Mouse (Mus musculus): ENCODE measurements around the gene Dact2. TPM values are rescaled to one million over a fixed set of nuclear protein-coding genes. Genes with fewer than 3 reads are reported as not detected.

Dact2 gene
- polyA plus RNA-seq, 1 experiment from 2014 or later: 7.8 TPM

DNA sequence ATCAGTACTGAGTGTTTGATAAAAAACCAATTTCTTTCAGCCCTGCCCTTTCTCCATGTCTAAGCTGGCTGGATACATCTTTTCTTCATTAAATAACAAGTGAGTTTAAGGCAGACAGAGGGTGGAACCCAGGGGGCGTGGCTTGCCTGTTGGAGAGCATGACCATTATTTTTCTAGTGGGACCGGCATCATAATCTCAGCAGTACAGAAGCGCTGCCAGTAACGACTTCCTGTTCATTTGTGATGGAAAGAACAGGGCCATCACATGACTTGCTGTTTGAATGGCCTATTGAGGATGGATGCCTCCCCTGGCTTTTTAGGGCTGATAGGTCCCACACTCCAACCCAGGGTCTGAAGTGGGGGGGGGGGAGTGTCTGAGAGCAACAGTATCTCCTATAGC lies 4.5 kb downstream of the Dact2 start:
- TF ChIP-seq CTCF (IDR thresholded peaks at IDR 0.05; ENCODE audit: low read depth): no peak
- 0 out of 2 replicates have a peak, but pooled peaks cover 7% of the 10 kb centered on the region for H3K4me1 ChIP-seq (replicated peaks; ENCODE audit: control insufficient read depth, insufficient read depth, low read length)
- H3K27ac ChIP-seq (ENCODE audit: low read depth, low read length): no peak overlapping the region
- no peak overlapping the region for H3K4me2 ChIP-seq (replicated peaks; ENCODE audit: low read depth)
- peaks cover 7% of the 10 kb centered on the region; the same call in 1 of the 2 replicates for H3K27me3 ChIP-seq (replicated peaks; ENCODE audit: control insufficient read depth, insufficient read depth, low read length)
- H3K9ac ChIP-seq (ENCODE audit: low read depth, low read length): no peak overlapping the region
- peaks cover 32% of the 10 kb centered on the region; the same call in 1 of the 2 replicates for H3K36me3 ChIP-seq (ENCODE audit: control insufficient read depth, insufficient read depth)
- H3K9me3 ChIP-seq (ENCODE audit: control insufficient read depth): no peaks in the 10 kb centered on the region
- ATAC-seq: no peak
- 17% methylated on average over 4 of the region's 4 CpGs for WGBS
- no peak overlapping the region for H3K4me3 ChIP-seq (ENCODE audit: low read depth, low read length)

DNA sequence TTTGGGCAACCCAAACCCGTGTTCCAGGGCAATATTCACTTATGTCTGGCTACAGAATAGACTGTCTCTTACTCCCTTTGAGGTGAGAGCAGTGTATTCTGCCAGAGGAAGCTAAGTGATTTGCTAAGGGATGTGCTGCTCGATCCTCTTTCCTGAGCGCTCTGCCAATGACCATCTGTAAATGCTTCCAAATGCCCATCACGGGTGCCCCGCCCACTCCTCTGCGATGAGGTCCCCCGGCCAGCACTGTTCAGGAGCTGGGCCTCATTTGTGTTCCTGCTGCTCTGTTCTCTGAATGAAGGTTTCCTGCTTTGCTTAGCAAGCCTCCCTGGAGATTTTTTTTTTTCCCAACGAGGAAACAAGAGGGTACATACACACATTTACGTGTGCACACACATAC lies 11.2 kb downstream of the Dact2 start:
- no peak for TF ChIP-seq CTCF (IDR thresholded peaks at IDR 0.05; ENCODE audit: low read depth)
- no peak overlapping the region for H3K4me2 ChIP-seq (replicated peaks; ENCODE audit: low read depth)
- no peak overlapping the region for H3K4me3 ChIP-seq (ENCODE audit: low read depth, low read length)
- H3K9ac ChIP-seq (ENCODE audit: low read depth, low read length): no peak overlapping the region
- no peak overlapping the region for H3K27ac ChIP-seq (ENCODE audit: low read depth, low read length)
- peaks cover 27% of the 10 kb centered on the region; the same call in 1 of the 2 replicates for H3K36me3 ChIP-seq (ENCODE audit: control insufficient read depth, insufficient read depth)
- WGBS: 33% methylated on average over 9 of the region's 9 CpGs
- no peaks in the 10 kb centered on the region for H3K27me3 ChIP-seq (replicated peaks; ENCODE audit: control insufficient read depth, insufficient read depth, low read length)
- ATAC-seq: no peak
- H3K4me1 ChIP-seq (replicated peaks; ENCODE audit: control insufficient read depth, insufficient read depth, low read length): no peaks in the 10 kb centered on the region
- no peaks in the 10 kb centered on the region for H3K9me3 ChIP-seq (ENCODE audit: control insufficient read depth)

DNA sequence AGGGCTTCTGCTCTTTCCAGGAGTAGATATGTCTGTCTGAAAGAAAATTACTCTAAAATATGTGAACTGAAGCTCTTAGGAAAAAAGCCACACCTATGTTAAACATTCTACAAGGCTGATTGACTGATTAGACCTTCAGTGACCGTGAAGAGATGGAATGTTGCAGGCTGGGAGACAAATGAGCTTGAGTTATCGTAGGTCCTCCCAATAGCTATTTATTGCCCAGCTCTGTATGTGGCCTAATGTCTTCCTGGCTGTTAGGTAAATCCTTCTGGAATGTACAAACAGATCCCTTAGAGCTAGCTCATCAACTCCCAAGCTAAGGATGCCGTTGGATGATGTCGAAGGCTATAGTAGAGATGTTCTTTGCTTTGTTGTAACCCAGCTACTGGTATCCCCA lies 11.7 kb downstream of the Dact2 start:
- H3K27me3 ChIP-seq (replicated peaks; ENCODE audit: control insufficient read depth, insufficient read depth, low read length): no peaks in the 10 kb centered on the region
- no peaks in the 10 kb centered on the region for H3K9me3 ChIP-seq (ENCODE audit: control insufficient read depth)
- peaks cover 22% of the 10 kb centered on the region; the same call in 1 of the 2 replicates for H3K36me3 ChIP-seq (ENCODE audit: control insufficient read depth, insufficient read depth)
- H3K27ac ChIP-seq (ENCODE audit: low read depth, low read length): no peak overlapping the region
- no peak overlapping the region for H3K4me3 ChIP-seq (ENCODE audit: low read depth, low read length)
- 28% methylated on average over 4 of the region's 4 CpGs for WGBS
- H3K9ac ChIP-seq (ENCODE audit: low read depth, low read length): no peak overlapping the region
- ATAC-seq: no peak
- H3K4me1 ChIP-seq (replicated peaks; ENCODE audit: control insufficient read depth, insufficient read depth, low read length): no peaks in the 10 kb centered on the region
- no peak overlapping the region for H3K4me2 ChIP-seq (replicated peaks; ENCODE audit: low read depth)
- no peak for TF ChIP-seq CTCF (IDR thresholded peaks at IDR 0.05; ENCODE audit: low read depth)

DNA sequence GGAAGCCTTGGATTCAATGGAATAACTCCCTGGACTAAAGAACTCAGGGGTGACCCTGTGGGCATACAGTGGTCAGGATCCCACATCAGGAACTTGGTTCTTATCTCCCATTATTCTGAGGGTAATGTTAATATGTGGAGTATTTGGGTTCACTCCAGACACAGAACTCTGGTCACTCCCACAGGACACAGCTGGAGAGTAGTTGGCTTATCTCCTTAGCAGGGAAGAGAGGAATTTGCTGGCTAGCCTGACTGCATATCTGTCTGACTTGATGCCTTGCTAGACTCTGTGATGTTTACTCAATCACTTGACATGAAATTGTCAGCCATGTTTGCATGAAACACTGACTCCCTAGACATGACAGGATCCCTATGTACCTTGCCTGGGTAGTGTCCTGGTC lies 15.6 kb downstream of the Dact2 start:
- Histone ChIP-seq H3K27ac (ENCODE audit: low read depth, low read length) (no peak overlapping the region), H3K4me3 (ENCODE audit: low read depth, low read length) (no peak overlapping the region), H3K4me1 (replicated peaks; ENCODE audit: control insufficient read depth, insufficient read depth, low read length) (no peaks in the 10 kb centered on the region), H3K27me3 (replicated peaks; ENCODE audit: control insufficient read depth, insufficient read depth, low read length) (no peaks in the 10 kb centered on the region), H3K9me3 (ENCODE audit: control insufficient read depth) (no peaks in the 10 kb centered on the region), H3K4me2 (replicated peaks; ENCODE audit: low read depth) (no peak overlapping the region), H3K36me3 (ENCODE audit: control insufficient read depth, insufficient read depth) (no peaks in the 10 kb centered on the region), H3K9ac (ENCODE audit: low read depth, low read length) (no peak overlapping the region)
- no peak for ATAC-seq
- TF ChIP-seq CTCF (IDR thresholded peaks at IDR 0.05; ENCODE audit: low read depth): no peak

DNA sequence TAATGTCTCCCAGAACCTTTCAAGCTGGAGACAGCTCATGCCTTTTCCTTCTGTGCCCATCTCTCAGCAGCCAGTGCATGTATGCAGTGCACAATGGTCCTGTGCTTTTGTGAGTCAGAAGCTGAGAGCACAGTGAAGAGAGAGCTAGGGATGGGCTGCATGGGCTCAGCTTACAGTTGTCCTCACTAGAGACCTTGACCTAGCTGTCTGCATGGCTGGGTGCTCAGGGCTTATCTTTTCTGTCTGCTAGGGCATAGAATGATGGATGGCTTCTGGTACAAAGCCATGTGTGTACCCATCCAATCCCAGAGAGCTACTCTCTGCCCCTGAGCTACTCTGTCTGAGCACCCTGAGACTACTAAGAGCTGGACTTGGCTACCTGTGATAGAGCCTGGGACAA lies 17.0 kb downstream of the Dact2 start:
- Histone ChIP-seq H3K4me3 (ENCODE audit: low read depth, low read length) (no peak overlapping the region), H3K27ac (ENCODE audit: low read depth, low read length) (no peak overlapping the region), H3K4me2 (replicated peaks; ENCODE audit: low read depth) (no peak overlapping the region), H3K4me1 (replicated peaks; ENCODE audit: control insufficient read depth, insufficient read depth, low read length) (no peaks in the 10 kb centered on the region), H3K27me3 (replicated peaks; ENCODE audit: control insufficient read depth, insufficient read depth, low read length) (no peaks in the 10 kb centered on the region), H3K36me3 (ENCODE audit: control insufficient read depth, insufficient read depth) (no peaks in the 10 kb centered on the region), H3K9me3 (ENCODE audit: control insufficient read depth) (no peaks in the 10 kb centered on the region), H3K9ac (ENCODE audit: low read depth, low read length) (no peak overlapping the region)
- no peak for TF ChIP-seq CTCF (IDR thresholded peaks at IDR 0.05; ENCODE audit: low read depth)
- ATAC-seq: no peak

DNA sequence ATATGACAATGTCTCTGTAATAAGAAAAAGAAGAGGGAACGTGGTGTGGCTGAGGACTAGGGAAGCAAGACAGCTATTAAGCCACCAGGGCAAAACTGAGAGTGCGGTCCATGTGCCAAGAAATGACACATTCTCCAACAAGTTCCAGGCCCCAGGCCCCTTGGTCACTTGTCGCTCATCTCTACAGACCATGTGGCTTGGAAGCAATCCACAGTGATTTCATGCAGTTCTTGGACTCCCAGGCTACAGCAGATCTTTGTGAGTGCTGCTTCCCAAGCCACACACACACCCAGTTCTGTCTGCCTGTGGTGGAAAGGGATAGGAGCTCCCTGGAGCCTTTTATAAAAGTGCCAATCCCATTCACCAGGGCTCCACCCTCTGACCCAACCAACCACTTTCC lies 17.9 kb downstream of the Dact2 start:
- no peak for TF ChIP-seq CTCF (IDR thresholded peaks at IDR 0.05; ENCODE audit: low read depth)
- ATAC-seq: no peak

More for the DNA sequence above, 17.9 kb downstream of the Dact2 start:
- Histone ChIP-seq H3K36me3 (ENCODE audit: control insufficient read depth, insufficient read depth) (no peaks in the 10 kb centered on the region), H3K4me3 (ENCODE audit: low read depth, low read length) (no peak overlapping the region), H3K27me3 (replicated peaks; ENCODE audit: control insufficient read depth, insufficient read depth, low read length) (no peaks in the 10 kb centered on the region), H3K9me3 (ENCODE audit: control insufficient read depth) (no peaks in the 10 kb centered on the region), H3K4me2 (replicated peaks; ENCODE audit: low read depth) (no peak overlapping the region), H3K9ac (ENCODE audit: low read depth, low read length) (no peak overlapping the region), H3K4me1 (replicated peaks; ENCODE audit: control insufficient read depth, insufficient read depth, low read length) (no peaks in the 10 kb centered on the region), H3K27ac (ENCODE audit: low read depth, low read length) (no peak overlapping the region)
- 69% methylated on average over 3 of the region's 3 CpGs for WGBS
